Mouse (Mus musculus) lung, postnatal 0 days (tissue): ENCODE results near the gene Ric8b. TPM values are rescaled to one million over a fixed set of nuclear protein-coding genes. Genes with fewer than 3 reads are reported as not detected.
A peak's percentile ranks its signal among the peaks of the same experiment; 100 is the strongest.

ENCODE experiments used
- ATAC-seq: fragments of 200-750 bp; cut with Nextera tagmentation; 2 replicates; pipeline ENCODE4 v1.8.0; 2017; ENCODE audit warnings: moderate library complexity
- DNase-seq: peaks from one replicate; pipeline ENCODE4 v3.0.0-alpha.2; 2016; ENCODE audit warnings: low spot score
- H3K27ac ChIP-seq: fragments of 300-500 bp; sonication (generic); 2 replicates; pipeline ENCODE4 v1.5.1; 2014; ENCODE audit warnings: antibody characterized with exemption, mild to moderate bottlenecking, low read length, mixed read lengths
- H3K27me3 ChIP-seq: fragments of 300-500 bp; sonication (generic); replicated peaks from 2 replicates; pipeline ENCODE4 v1.6.1; 2014; ENCODE audit warnings: low read length, mixed read lengths; ENCODE audit not compliant: insufficient read depth
- H3K36me3 ChIP-seq: fragments of 300-500 bp; sonication (generic); 2 replicates; pipeline ENCODE4 v1.6.1; 2014; ENCODE audit warnings: low read length, mixed read lengths; ENCODE audit not compliant: insufficient read depth
- H3K4me1 ChIP-seq: fragments of 300-500 bp; sonication (generic); 2 replicates; pipeline ENCODE4 v1.6.1; 2014; ENCODE audit warnings: antibody characterized with exemption, low read depth, low read length, mixed read lengths; ENCODE audit not compliant: insufficient read depth
- H3K4me2 ChIP-seq: fragments of 300-500 bp; sonication (generic); replicated peaks from 2 replicates; pipeline ENCODE4 v1.6.1; 2014; ENCODE audit warnings: low read depth, mild to moderate bottlenecking, low read length, moderate library complexity, mixed read lengths
- H3K4me3 ChIP-seq: fragments of 300-500 bp; sonication (generic); 2 replicates; pipeline ENCODE4 v1.5.1; 2014; ENCODE audit warnings: low read depth, low read length
- H3K9ac ChIP-seq: fragments of 300-500 bp; sonication (generic); replicated peaks from 2 replicates; pipeline ENCODE4 v1.6.1; 2014; ENCODE audit warnings: low read depth, mild to moderate bottlenecking
- H3K9me3 ChIP-seq: fragments of 300-500 bp; sonication (generic); 2 replicates; pipeline ENCODE4 v1.6.1; 2016; ENCODE audit warnings: low read length, mixed read lengths
- CTCF ChIP-seq: IDR thresholded peaks from 2 replicates; pipeline ENCODE4 v1.5.1; 2016; ENCODE audit warnings: antibody characterized with exemption, mild to moderate bottlenecking
- EP300 ChIP-seq: IDR thresholded peaks from 2 replicates; pipeline ENCODE4 v1.6.1; 2016; ENCODE audit warnings: antibody characterized with exemption, mild to moderate bottlenecking, control low read depth
- WGBS: fragments of 180-500 bp; shearing (Covaris S2); extraction: QIAGEN DNeasy Blood & Tissue Kit; methylation state at CpG from one replicate; pipeline ENCODE4 v1.1.7; 2014; 5-methylcytosine and 5-hydroxymethylcytosine counted together
- polyA plus RNA-seq: library from polyadenylated mRNA; unstranded; fragments of >200 nt; fragmentation: Nextera tagmentation; extraction: Ambion mirVana; gene quantifications from 2 replicates; pipeline ENCODE4 v1.2.1, GENCODE M21; 2015

The Ric8b gene
- polyA plus RNA-seq, 1 experiment from 2014 or later, result 9.6 TPM

- 37% methylated on average over 3 of the region's 3 CpGs for WGBS
- no peak overlapping the region for H3K27ac ChIP-seq
- peak; percentile 74 for DNase-seq
These were observed 32.2 kb downstream of the Ric8b start for GRCm38 (mm10) chr10:84949684-84950010.

DNA sequence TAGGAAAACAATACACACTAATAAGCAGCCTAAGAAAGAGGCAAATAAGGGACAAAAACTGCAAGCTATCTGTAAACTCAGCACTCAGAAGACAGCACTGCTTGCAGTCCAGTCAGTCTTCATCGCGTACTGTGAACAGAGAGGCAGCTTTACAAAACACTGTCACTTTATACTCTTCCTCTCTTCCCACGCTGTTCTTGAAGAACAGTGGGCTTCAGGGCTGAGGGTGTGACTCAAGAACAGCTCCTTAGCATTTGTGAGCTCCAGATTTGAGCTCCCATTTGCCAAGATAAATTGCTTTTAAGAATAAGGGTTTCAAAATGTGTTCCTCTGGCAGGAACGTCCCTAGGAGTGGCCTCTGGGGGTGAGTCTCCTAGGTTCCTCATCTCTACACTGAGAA, 33.0 kb downstream of the Ric8b start:
- no peak overlapping the region for H3K4me2 ChIP-seq
- no peak overlapping the region for H3K4me3 ChIP-seq
- H3K27me3 ChIP-seq, result no peaks in the 10 kb centered on the region
- DNase-seq (no peak), ATAC-seq (no peak)
- H3K9ac ChIP-seq, result no peak overlapping the region
- no peaks in the 10 kb centered on the region for H3K9me3 ChIP-seq
- 68% methylated on average over 4 of the region's 4 CpGs for WGBS
- H3K4me1 ChIP-seq, result peaks cover 9% of the 10 kb centered on the region; the same call in 1 of the 2 replicates
- no peak overlapping the region for H3K27ac ChIP-seq
- no peak for TF ChIP-seq EP300
- no peak for TF ChIP-seq CTCF
- H3K36me3 ChIP-seq, result peaks cover 10% of the 10 kb centered on the region; the same call in 1 of the 2 replicates

More at GRCm38 (mm10) chr10:84949684-84950010, 32.2 kb downstream of the Ric8b start:
- peak; percentile 84 for ATAC-seq
- TF ChIP-seq CTCF (no peak), EP300 (peak; percentile 73)
- peaks cover 9% of the 10 kb centered on the region; the same call in 1 of the 2 replicates for H3K4me1 ChIP-seq
- H3K9ac ChIP-seq, result no peak overlapping the region
- H3K4me2 ChIP-seq, result no peak overlapping the region
- H3K36me3 ChIP-seq, result peaks cover 10% of the 10 kb centered on the region; the same call in 1 of the 2 replicates
- no peaks in the 10 kb centered on the region for H3K27me3 ChIP-seq
- H3K4me3 ChIP-seq, result no peak overlapping the region
- H3K9me3 ChIP-seq, result no peaks in the 10 kb centered on the region

DNA sequence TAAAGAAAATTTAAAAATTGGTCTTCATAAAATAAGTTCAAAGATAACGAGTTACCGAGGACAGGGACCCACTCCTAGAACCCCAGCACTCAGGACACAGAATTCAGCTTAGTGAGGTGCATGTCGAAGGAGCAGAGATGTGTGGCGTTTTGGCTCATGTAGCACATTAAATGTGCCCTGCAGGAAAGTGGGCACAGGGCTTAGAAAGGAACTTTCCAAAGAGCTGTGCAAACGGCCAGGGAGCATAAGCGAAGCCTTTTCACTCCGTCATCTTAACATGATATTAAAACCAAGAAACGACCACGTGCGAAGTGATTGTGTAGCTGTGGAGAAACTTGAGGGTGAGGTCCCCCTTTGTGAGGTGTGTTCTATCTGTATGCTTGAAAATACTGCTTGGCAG, 36.8 kb downstream of the Ric8b start:
- Histone ChIP-seq H3K27ac (no peak overlapping the region), H3K4me1 (peaks cover 9% of the 10 kb centered on the region; the same call in 1 of the 2 replicates), H3K9me3 (no peaks in the 10 kb centered on the region), H3K4me2 (no peak overlapping the region), H3K27me3 (no peaks in the 10 kb centered on the region), H3K36me3 (no peaks in the 10 kb centered on the region), H3K9ac (no peak overlapping the region), H3K4me3 (no peak overlapping the region)
- DNase-seq, result no peak
- no peak for ATAC-seq
- TF ChIP-seq CTCF, result no peak
- TF ChIP-seq EP300, result no peak
- WGBS, result 93% methylated on average over 10 of the region's 10 CpGs

GRCm38 (mm10) chr10:84956173-84956572, 38.8 kb downstream of the Ric8b start:
- WGBS, result 52% methylated on average over 4 of the region's 4 CpGs

GRCm38 (mm10) chr10:84958597-84958996, 41.2 kb downstream of the Ric8b start:
- DNase-seq (no peak), ATAC-seq (no peak)
- Histone ChIP-seq H3K9me3 (no peaks in the 10 kb centered on the region), H3K27ac (no peak overlapping the region), H3K4me1 (no peaks in the 10 kb centered on the region), H3K9ac (no peak overlapping the region), H3K27me3 (no peaks in the 10 kb centered on the region), H3K4me2 (no peak overlapping the region), H3K36me3 (no peaks in the 10 kb centered on the region), H3K4me3 (no peak overlapping the region)
- WGBS, result 90% methylated on average over 2 of the region's 2 CpGs
- no peak for TF ChIP-seq EP300
- TF ChIP-seq CTCF, result no peak

More at GRCm38 (mm10) chr10:84956173-84956572, 38.8 kb downstream of the Ric8b start:
- DNase-seq (no peak), ATAC-seq (no peak)
- no peaks in the 10 kb centered on the region for H3K27me3 ChIP-seq
- H3K27ac ChIP-seq, result no peak overlapping the region
- no peak overlapping the region for H3K4me2 ChIP-seq
- H3K9me3 ChIP-seq, result no peaks in the 10 kb centered on the region
- H3K4me3 ChIP-seq, result no peak overlapping the region
- no peak for TF ChIP-seq CTCF
- TF ChIP-seq EP300, result no peak
- H3K9ac ChIP-seq, result no peak overlapping the region
- H3K4me1 ChIP-seq, result no peaks in the 10 kb centered on the region
- no peaks in the 10 kb centered on the region for H3K36me3 ChIP-seq

- DNase-seq (no peak), ATAC-seq (no peak)
- Histone ChIP-seq H3K9me3 (no peaks in the 10 kb centered on the region), H3K36me3 (no peaks in the 10 kb centered on the region; the same call in 1 of the 2 replicates), H3K4me1 (no peaks in the 10 kb centered on the region), H3K4me3 (no peak overlapping the region), H3K9ac (no peak overlapping the region), H3K27me3 (no peaks in the 10 kb centered on the region), H3K4me2 (no peak overlapping the region), H3K27ac (no peak overlapping the region)
- WGBS, result 59% methylated on average over 12 of the region's 12 CpGs
- TF ChIP-seq CTCF (no peak), EP300 (no peak)
These were observed 43.0 kb downstream of the Ric8b start for GRCm38 (mm10) chr10:84960380-84960930.

DNA sequence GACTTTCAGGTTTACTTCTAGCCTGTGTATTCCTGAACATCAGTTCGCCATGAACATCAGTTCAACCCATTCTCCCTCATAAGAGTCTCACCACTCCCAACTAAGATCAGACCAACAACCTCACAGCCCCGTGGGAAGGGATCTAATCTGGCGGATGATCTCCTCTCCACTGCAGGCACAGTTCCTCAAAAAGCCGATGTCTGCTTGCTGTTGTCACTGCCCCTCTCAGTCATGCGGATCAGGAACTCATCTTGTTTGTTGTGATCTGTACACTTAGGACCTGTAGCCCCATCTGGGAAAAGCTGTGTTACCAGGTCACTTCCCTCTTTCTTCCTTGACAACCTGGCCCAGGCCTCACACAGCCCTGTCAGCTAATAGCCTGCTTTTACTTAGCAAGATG, 45.7 kb downstream of the Ric8b start:
- Histone ChIP-seq H3K36me3 (no peaks in the 10 kb centered on the region; the same call in 1 of the 2 replicates), H3K9ac (no peak overlapping the region), H3K9me3 (no peaks in the 10 kb centered on the region), H3K27me3 (no peaks in the 10 kb centered on the region), H3K4me2 (no peak overlapping the region), H3K4me1 (0 out of 2 replicates have a peak, but pooled peaks cover 5% of the 10 kb centered on the region), H3K27ac (no peak overlapping the region), H3K4me3 (no peak overlapping the region)
- 87% methylated on average over 5 of the region's 5 CpGs for WGBS
- DNase-seq, result no peak
- TF ChIP-seq EP300, result no peak
- no peak for TF ChIP-seq CTCF
- no peak for ATAC-seq
